Mouse (Mus musculus): ENCODE measurements around the gene Zfp366. TPM values are rescaled to one million over a fixed set of nuclear protein-coding genes. Genes with fewer than 3 reads are reported as not detected.

Zfp366 gene
- 0.62 and 0.94 TPM in 2 replicates for polyA plus RNA-seq (2014; fragmentation: Nextera tagmentation; extraction: Ambion mirVana)

DNA sequence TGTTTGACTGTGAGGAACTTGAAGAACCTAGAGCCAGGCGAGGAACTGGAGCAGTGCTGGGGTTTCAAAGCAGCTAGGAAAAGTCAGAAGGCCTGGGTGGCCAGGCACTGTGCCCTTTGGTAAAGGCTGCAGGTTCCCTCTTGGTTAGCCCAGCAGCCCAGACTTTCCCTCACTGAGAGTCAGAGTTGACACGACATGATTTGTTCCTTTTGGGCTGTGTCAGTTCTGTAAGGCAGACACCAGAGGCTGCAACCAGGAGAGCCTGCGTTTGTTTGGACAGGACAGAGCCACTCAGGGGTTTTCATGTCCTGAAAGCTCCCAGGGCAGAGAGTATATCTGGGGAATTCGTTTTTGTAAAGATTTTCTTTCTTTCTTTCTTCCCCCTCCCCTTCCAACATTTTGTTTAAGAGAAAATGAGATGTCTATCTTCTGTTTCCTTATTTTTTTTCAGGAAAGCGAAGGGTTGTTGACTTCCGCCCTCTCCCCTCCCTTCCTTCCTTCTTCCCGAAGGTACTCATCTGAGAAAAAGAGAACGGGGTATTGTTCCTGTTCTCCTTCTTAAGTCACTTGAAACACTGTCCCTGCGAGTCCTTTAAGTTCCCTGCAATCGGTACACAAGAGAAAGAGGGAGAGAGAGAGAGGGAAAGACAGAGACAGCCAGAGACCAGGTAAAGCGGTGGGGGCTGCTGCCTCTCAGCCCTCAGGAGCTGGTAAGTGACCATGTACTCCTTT lies at the start of gene Zfp366:
TSS of gene Zfp366 (plus strand) at position 669 of the 732 bp plus-strand sequence.
- Histone ChIP-seq H3K9me3 (ENCODE audit: control insufficient read depth, low read length) (no peaks in the 10 kb centered on the region), H3K4me2 (ENCODE audit: low read depth, low read length) (no peak within 1 kb of the TSS), H3K4me3 (ENCODE audit: low read depth, low read length) (no peak within 1 kb of the TSS), H3K27me3 (ENCODE audit: control insufficient read depth, insufficient read depth, low read length) (no peaks in the 10 kb centered on the region), H3K4me1 (ENCODE audit: control insufficient read depth, insufficient read depth, low read length) (no peaks in the 10 kb centered on the region), H3K9ac (replicated peaks; ENCODE audit: low read depth, low read length) (no peak within 1 kb of the TSS), H3K27ac (ENCODE audit: low read depth, low read length) (no peak within 1 kb of the TSS), H3K36me3 (ENCODE audit: control insufficient read depth, insufficient read depth, low read length) (no peaks in the 10 kb centered on the region)
- WGBS = 67% methylated on average over 11 of the region's 11 CpGs
- no peak for ATAC-seq (ENCODE audit: low read depth)

DNA sequence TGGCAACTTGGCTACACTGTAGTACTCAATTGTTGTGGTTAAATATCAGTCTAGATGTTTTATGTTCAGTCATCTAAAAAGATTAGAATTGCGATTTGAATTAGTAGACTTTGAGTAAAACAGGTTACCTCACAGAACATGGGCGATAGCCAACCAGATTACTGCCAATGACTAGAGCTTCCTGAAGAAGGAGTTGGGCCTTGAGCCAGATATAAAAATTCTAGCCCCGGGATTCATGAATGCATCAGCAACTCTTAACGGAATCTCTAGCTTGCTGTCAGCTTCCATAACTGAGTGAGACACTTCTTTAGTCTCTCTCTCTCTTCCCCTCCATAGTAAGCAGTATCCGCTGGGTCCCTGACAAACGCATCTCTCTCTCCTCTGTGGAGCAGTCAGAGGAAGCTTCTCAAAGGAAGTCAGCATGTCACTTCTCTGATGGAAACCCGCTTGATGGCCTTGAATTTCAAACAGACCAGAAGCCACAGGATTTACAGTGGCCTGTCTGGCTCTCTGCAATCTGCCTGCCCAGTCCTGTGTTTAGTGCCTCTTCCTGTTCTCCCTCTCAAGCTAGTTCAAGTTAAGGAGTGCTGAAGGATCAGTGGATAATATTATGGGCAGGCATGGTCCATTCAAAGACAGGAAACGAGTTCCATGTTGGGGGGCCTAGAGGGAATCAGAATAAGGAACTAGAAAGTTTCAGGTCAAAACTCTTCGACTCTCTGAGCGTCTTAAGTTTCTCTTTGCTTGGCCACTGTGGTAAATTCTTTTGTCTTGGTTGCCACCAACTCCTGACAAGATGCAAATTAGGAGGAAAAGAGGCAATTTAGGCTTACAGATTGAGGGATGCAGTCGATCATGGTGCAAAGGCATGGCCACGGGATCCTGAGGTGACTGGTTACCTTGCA lies 46.0 kb upstream of the Zfp366 start:
- Histone ChIP-seq H3K4me2 (ENCODE audit: low read depth, low read length) (no peak overlapping the region), H3K9me3 (ENCODE audit: control insufficient read depth, low read length) (no peaks in the 10 kb centered on the region), H3K27ac (ENCODE audit: low read depth, low read length) (no peak overlapping the region), H3K4me3 (ENCODE audit: low read depth, low read length) (no peak overlapping the region), H3K9ac (replicated peaks; ENCODE audit: low read depth, low read length) (no peak overlapping the region), H3K36me3 (ENCODE audit: control insufficient read depth, insufficient read depth, low read length) (no peaks in the 10 kb centered on the region), H3K27me3 (ENCODE audit: control insufficient read depth, insufficient read depth, low read length) (no peaks in the 10 kb centered on the region), H3K4me1 (ENCODE audit: control insufficient read depth, insufficient read depth, low read length) (no peaks in the 10 kb centered on the region)
- ATAC-seq (ENCODE audit: low read depth) = no peak
- 81% methylated on average over 12 of the region's 12 CpGs for WGBS

DNA sequence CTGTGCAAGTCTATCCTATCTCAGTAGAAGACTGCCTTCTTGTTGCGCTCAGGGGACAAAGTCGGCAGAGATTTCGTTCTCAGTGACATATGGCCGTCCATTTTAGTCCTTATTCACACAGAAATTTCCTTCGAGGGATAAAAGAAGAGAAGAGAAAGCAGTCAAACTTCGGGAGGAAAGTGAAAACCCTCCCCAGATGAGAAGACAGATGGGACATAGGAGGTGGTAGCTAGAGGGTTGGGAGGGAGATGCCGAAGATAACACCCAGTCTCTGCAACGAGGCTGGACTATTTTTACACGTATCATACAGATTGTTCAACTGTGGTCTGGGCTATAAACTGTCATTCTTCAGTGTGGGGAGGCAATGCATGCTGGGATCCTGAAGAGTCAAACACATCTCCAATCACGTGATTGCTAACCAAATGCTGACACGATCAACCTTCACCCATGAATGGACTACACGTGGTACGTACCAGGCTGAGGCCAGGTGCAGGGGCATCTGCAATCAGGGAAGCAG lies 38.2 kb upstream of the Zfp366 start:
- ATAC-seq (ENCODE audit: low read depth) = no peak
- Histone ChIP-seq H3K9ac (replicated peaks; ENCODE audit: low read depth, low read length) (no peak overlapping the region), H3K4me2 (ENCODE audit: low read depth, low read length) (no peak overlapping the region), H3K27me3 (ENCODE audit: control insufficient read depth, insufficient read depth, low read length) (no peaks in the 10 kb centered on the region), H3K4me1 (ENCODE audit: control insufficient read depth, insufficient read depth, low read length) (no peaks in the 10 kb centered on the region), H3K27ac (ENCODE audit: low read depth, low read length) (no peak overlapping the region), H3K36me3 (ENCODE audit: control insufficient read depth, insufficient read depth, low read length) (no peaks in the 10 kb centered on the region), H3K4me3 (ENCODE audit: low read depth, low read length) (no peak overlapping the region), H3K9me3 (ENCODE audit: control insufficient read depth, low read length) (no peaks in the 10 kb centered on the region)
- WGBS = 75% methylated on average over 13 of the region's 13 CpGs

DNA sequence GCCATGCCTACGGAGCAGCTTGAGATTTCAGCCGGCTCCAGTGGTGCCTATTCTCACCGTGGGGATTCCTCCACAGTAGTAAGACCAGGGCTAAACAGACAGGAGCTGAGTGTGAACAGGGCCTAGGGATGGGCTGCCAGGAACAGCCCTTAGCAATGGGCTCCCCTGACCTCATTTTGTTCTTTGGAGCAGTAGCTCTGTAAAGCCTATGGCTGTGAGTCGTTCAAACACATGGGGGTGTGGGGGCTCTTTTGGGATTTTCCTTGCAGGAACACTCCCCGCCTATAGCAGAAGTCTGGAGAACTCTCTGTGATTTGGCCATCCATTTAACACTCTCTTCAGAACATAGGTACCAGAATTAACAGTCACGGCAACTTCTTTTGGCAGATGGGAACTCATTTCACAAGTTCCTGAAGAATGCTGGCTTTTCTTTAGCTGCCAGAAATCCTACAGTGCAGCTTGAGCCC lies 36.9 kb upstream of the Zfp366 start:
- H3K9me3 ChIP-seq (ENCODE audit: control insufficient read depth, low read length) = no peaks in the 10 kb centered on the region
- no peak overlapping the region for H3K4me3 ChIP-seq (ENCODE audit: low read depth, low read length)
- H3K27ac ChIP-seq (ENCODE audit: low read depth, low read length) = no peak overlapping the region
- no peak overlapping the region for H3K9ac ChIP-seq (replicated peaks; ENCODE audit: low read depth, low read length)
- H3K4me1 ChIP-seq (ENCODE audit: control insufficient read depth, insufficient read depth, low read length) = 0 out of 2 replicates have a peak, but pooled peaks cover 2% of the 10 kb centered on the region
- WGBS = 84% methylated on average over 6 of the region's 6 CpGs
- no peak for ATAC-seq (ENCODE audit: low read depth)
- no peak overlapping the region for H3K4me2 ChIP-seq (ENCODE audit: low read depth, low read length)
- no peaks in the 10 kb centered on the region for H3K27me3 ChIP-seq (ENCODE audit: control insufficient read depth, insufficient read depth, low read length)
- H3K36me3 ChIP-seq (ENCODE audit: control insufficient read depth, insufficient read depth, low read length) = no peaks in the 10 kb centered on the region

DNA sequence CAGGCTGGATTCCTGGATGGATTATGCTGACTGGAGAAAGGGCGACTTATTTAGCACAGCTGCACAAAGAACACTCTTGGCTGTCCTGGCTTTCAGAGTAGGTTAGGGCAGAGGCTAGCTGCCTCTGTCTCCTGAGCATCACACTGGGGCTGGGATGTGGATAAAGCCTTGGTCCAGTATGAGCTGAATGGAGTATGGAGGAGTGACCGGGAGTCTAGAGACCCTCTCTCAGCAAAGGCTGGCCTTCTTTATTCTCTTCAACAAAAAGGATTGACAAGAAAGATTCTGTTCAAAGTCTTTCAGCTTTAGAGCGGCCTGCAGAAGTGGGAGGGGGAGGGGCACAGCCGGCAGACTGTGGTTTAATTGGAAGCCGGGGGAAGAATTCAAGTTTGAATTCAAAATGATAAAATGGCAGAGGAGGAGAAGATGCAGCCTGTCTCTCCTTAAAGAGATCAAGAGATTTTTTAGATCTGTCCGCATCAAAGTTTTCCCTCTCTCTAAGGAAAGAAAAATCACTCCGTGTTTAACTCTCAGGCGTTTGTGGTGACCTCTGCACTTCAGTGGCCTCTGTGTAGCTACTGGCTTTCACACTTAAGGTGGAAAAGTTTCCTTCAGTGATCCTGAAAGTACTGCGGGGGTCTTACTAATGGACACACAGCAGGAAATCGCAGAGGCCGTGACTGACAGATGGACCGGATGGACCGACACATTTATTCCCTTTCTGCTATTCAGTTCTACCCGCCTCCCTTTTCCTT lies 34.9 kb upstream of the Zfp366 start:
- H3K27ac ChIP-seq (ENCODE audit: low read depth, low read length) = no peak overlapping the region

DNA sequence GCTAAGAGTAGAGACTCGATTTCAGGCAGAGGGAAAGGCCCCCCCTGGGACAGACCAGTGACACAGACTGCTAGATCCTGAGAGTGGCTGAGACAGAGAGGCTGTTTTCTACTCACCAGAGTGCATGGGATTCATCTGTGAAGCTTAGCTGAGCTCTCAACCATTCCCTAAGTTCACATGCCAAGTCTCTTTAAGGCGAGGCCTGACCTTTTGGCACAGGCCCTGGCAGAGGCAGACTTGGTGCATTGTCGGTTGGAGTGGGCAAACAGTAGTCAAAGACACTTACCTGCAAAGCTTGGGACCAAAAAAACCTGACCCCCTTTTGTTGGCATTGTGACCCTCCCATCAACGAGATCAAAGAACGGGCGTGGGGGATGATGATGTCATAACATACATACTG lies 34.0 kb upstream of the Zfp366 start:
- Histone ChIP-seq H3K27me3 (ENCODE audit: control insufficient read depth, insufficient read depth, low read length) (no peaks in the 10 kb centered on the region), H3K36me3 (ENCODE audit: control insufficient read depth, insufficient read depth, low read length) (no peaks in the 10 kb centered on the region), H3K4me1 (ENCODE audit: control insufficient read depth, insufficient read depth, low read length) (0 out of 2 replicates have a peak, but pooled peaks cover 2% of the 10 kb centered on the region), H3K9me3 (ENCODE audit: control insufficient read depth, low read length) (no peaks in the 10 kb centered on the region), H3K27ac (ENCODE audit: low read depth, low read length) (no peak overlapping the region), H3K4me3 (ENCODE audit: low read depth, low read length) (no peak overlapping the region), H3K9ac (replicated peaks; ENCODE audit: low read depth, low read length) (no peak overlapping the region), H3K4me2 (ENCODE audit: low read depth, low read length) (no peak overlapping the region)
- no peak for ATAC-seq (ENCODE audit: low read depth)
- 79% methylated on average over 6 of the region's 6 CpGs for WGBS

More for the DNA sequence above, 34.9 kb upstream of the Zfp366 start:
- no peak overlapping the region for H3K4me3 ChIP-seq (ENCODE audit: low read depth, low read length)
- no peak for ATAC-seq (ENCODE audit: low read depth)
- H3K9ac ChIP-seq (replicated peaks; ENCODE audit: low read depth, low read length) = no peak overlapping the region
- no peaks in the 10 kb centered on the region for H3K36me3 ChIP-seq (ENCODE audit: control insufficient read depth, insufficient read depth, low read length)
- H3K9me3 ChIP-seq (ENCODE audit: control insufficient read depth, low read length) = no peaks in the 10 kb centered on the region
- no peaks in the 10 kb centered on the region for H3K27me3 ChIP-seq (ENCODE audit: control insufficient read depth, insufficient read depth, low read length)
- H3K4me1 ChIP-seq (ENCODE audit: control insufficient read depth, insufficient read depth, low read length) = 0 out of 2 replicates have a peak, but pooled peaks cover 2% of the 10 kb centered on the region
- WGBS = 37% methylated on average over 14 of the region's 14 CpGs
- H3K4me2 ChIP-seq (ENCODE audit: low read depth, low read length) = no peak overlapping the region

DNA sequence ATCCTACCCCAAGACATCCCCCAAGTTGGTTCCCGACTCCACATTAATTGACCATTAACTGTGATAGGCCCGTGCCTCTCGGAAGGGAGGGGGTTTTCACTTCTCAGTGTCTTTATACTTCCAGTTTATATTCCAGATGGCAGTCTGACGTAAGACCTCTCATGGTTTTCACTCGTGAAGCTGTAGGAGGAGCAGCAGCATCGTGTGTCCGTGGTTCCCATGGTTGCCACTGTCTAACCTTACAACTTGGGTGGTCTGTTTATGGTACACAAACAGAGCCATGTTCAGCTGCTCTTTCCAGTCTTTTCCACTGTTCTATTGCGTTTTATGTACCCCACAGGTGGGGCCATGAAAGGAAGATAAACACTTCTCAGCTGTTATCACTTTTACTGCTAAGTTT lies 33.5 kb upstream of the Zfp366 start:
- Histone ChIP-seq H3K36me3 (ENCODE audit: control insufficient read depth, insufficient read depth, low read length) (no peaks in the 10 kb centered on the region), H3K27me3 (ENCODE audit: control insufficient read depth, insufficient read depth, low read length) (no peaks in the 10 kb centered on the region), H3K9me3 (ENCODE audit: control insufficient read depth, low read length) (no peaks in the 10 kb centered on the region), H3K4me1 (ENCODE audit: control insufficient read depth, insufficient read depth, low read length) (0 out of 2 replicates have a peak, but pooled peaks cover 2% of the 10 kb centered on the region), H3K27ac (ENCODE audit: low read depth, low read length) (no peak overlapping the region), H3K9ac (replicated peaks; ENCODE audit: low read depth, low read length) (no peak overlapping the region), H3K4me2 (ENCODE audit: low read depth, low read length) (no peak overlapping the region), H3K4me3 (ENCODE audit: low read depth, low read length) (no peak overlapping the region)
- WGBS = 25% methylated on average over 8 of the region's 8 CpGs
- ATAC-seq (ENCODE audit: low read depth) = no peak

DNA sequence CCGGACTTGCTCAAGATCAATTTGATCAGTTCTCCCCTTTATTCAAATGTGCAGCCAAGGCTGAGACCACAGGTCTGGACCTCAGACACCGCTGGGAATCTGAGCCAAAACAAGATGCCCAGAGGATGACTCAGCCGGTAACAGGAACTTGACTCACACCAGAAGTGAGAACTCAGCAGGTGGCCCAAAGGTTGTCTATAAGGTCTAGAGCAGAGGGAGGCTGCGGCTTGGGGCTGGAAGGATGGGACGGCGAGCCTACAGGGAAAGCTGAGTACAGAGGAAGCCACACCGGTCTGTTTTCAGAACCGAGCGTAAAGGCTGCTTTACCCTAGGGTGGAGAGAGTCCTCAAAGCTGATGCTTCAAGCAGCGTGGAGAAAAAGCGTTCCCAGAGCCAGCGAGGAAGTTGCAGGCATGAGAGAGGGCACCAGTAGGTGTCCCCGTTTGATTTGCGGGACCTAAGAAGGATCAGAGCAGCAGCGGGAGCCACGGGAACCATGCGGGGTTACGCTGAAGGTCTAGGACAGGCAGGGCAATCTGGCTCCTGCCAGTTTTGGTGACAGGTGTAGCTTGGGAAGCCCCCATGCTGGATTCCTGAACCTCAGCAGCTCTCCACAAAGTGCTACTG lies 32.2 kb upstream of the Zfp366 start:
- no peaks in the 10 kb centered on the region for H3K27me3 ChIP-seq (ENCODE audit: control insufficient read depth, insufficient read depth, low read length)
- H3K4me1 ChIP-seq (ENCODE audit: control insufficient read depth, insufficient read depth, low read length) = 0 out of 2 replicates have a peak, but pooled peaks cover 2% of the 10 kb centered on the region
- no peaks in the 10 kb centered on the region for H3K36me3 ChIP-seq (ENCODE audit: control insufficient read depth, insufficient read depth, low read length)
- H3K4me3 ChIP-seq (ENCODE audit: low read depth, low read length) = no peak overlapping the region
- no peak overlapping the region; the same call in 1 of the 2 replicates for H3K4me2 ChIP-seq (ENCODE audit: low read depth, low read length)
- WGBS = 21% methylated on average over 18 of the region's 18 CpGs
- H3K27ac ChIP-seq (ENCODE audit: low read depth, low read length) = no peak overlapping the region
- ATAC-seq (ENCODE audit: low read depth) = no peak
- no peak overlapping the region for H3K9ac ChIP-seq (replicated peaks; ENCODE audit: low read depth, low read length)
- H3K9me3 ChIP-seq (ENCODE audit: control insufficient read depth, low read length) = no peaks in the 10 kb centered on the region

All from neural tube, embryonic 14.5 days (tissue).